Mouse (Mus musculus) liver, embryonic 14.5 days (tissue): ENCODE results near the gene Gm26620.

Experiments used
- CTCF ChIP-seq: IDR thresholded peaks from 2 replicates; pipeline ENCODE4 v1.5.1; 2016; ENCODE audit warnings: antibody characterized with exemption, low read depth, control low read depth
- EP300 ChIP-seq: IDR thresholded peaks from 2 replicates; pipeline ENCODE4 v1.6.1; 2016; ENCODE audit warnings: antibody characterized with exemption, low read depth

DNA sequence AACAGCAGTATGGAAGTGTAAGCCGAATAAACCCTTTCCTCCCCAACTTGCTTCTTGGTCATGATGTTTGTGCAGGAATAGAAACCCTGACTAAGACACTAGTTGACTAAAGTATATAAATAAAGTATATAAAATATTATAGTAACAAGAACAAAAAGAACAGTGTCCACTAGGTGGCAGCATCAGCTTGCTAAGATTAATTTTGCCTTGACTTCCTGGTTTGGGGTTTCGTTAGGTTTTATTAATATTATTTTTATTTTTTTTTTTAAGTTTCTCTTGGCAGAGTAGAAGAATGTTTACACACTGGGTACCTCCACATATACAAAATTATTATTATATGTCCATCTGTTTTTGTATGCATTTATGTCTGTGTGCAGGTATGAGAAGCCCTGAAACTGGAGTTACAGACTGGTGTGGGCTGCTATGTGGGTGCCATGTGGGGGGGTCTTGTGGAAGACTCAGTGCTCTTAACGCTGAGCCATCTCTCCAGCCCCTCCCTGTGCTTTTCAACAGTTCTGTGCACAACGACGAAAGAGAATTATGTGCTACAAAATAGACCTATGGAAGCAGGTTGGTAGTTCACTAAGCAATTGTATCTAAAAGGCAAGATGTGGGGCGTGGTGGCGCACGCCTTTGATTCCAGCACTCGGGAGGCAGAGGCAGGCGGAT, 16.1 kb downstream of the Gm26620 start:
- TF ChIP-seq CTCF (peak; percentile 46; the same call in 1 of the 2 replicates), EP300 (no peak)
